Mouse (Mus musculus) MEL (cell line): Measurements from ENCODE around the gene Zfp652. TPM values are rescaled to one million over a fixed set of nuclear protein-coding genes. Genes with fewer than 3 reads are reported as not detected.
A peak's percentile ranks its signal among the peaks of the same experiment; 100 is the strongest.

Experiments
- DNase-seq: peaks from one replicate; pipeline ENCODE4 v3.0.0; 2011; ENCODE audit warnings: low read depth, low spot score
- H3K27ac ChIP-seq: 2 replicates; pipeline ENCODE4 v1.5.1; 2012; ENCODE audit warnings: low read depth, mild to moderate bottlenecking, control low read depth, low read length, moderate library complexity; ENCODE audit not compliant: control insufficient read depth
- H3K27me3 ChIP-seq, 2 experiments: fragments of 150-350 bp in 1 of 2; sonication (generic) in 1 of 2; 2 replicates each; pipeline ENCODE4 v1.6.1; 2012; ENCODE audit warnings: low read length in 2 of 2, mild to moderate bottlenecking in 2 of 2, improper control_type of control experiment in 1 of 2, moderate library complexity in 1 of 2; ENCODE audit not compliant: insufficient read depth in 2 of 2, control insufficient read depth in 1 of 2
- H3K36me3 ChIP-seq, 2 experiments: 2 replicates each; pipeline ENCODE4 v1.6.1; 2012 to 2014; ENCODE audit warnings: low read length in 2 of 2, improper control_type of control experiment in 1 of 2, inconsistent platforms in 1 of 2, mild to moderate bottlenecking in 1 of 2; ENCODE audit not compliant: insufficient read depth in 2 of 2, control insufficient read depth in 1 of 2
- H3K4me1 ChIP-seq, 2 experiments: fragments of 150-350 bp in 1 of 2; sonication (generic) in 1 of 2; 2 replicates each; pipeline ENCODE4 v1.6.1; 2012; ENCODE audit warnings: low read length in 2 of 2, improper control_type of control experiment in 1 of 2, mild to moderate bottlenecking in 1 of 2; ENCODE audit not compliant: insufficient read depth in 2 of 2, control insufficient read depth in 1 of 2
- H3K4me3 ChIP-seq, 2 experiments: fragments of 150-350 bp in 1 of 2; sonication (generic) in 1 of 2; 2 replicates each; pipeline ENCODE4 v1.5.1; 2012; ENCODE audit warnings: low read depth in 2 of 2, low read length in 2 of 2, mild to moderate bottlenecking in 2 of 2, moderate library complexity in 2 of 2, control low read depth in 1 of 2, improper control_type of control experiment in 1 of 2; ENCODE audit not compliant: control insufficient read depth in 1 of 2, insufficient read depth in 1 of 2
- H3K79me2 ChIP-seq: 2 replicates; pipeline ENCODE4 v1.6.1; 2012; ENCODE audit warnings: mild to moderate bottlenecking, low read length, moderate library complexity; ENCODE audit not compliant: control insufficient read depth, poor library complexity, insufficient read depth
- H3K9ac ChIP-seq: 2 replicates; pipeline ENCODE4 v1.6.1; 2012; ENCODE audit warnings: low read depth, mild to moderate bottlenecking, control low read depth, low read length, moderate library complexity; ENCODE audit not compliant: control insufficient read depth, poor library complexity, severe bottlenecking
- H3K9me3 ChIP-seq: fragments of 150-350 bp; sonication (generic); replicated peaks from 2 replicates; pipeline ENCODE4 v1.6.1; 2012; ENCODE audit warnings: mild to moderate bottlenecking, low read length, improper control_type of control experiment, moderate library complexity; ENCODE audit not compliant: insufficient read depth
- BHLHE40 ChIP-seq: IDR thresholded peaks from 2 replicates; pipeline ENCODE4 v1.6.1; 2012; ENCODE audit warnings: low read depth, mild to moderate bottlenecking, inconsistent platforms, low read length, improper control_type of control experiment, borderline replicate concordance
- CHD1 ChIP-seq: IDR thresholded peaks from 2 replicates; pipeline ENCODE4 v1.6.1; 2012; ENCODE audit warnings: low read depth, mild to moderate bottlenecking, inconsistent platforms, low read length, improper control_type of control experiment
- CHD2 ChIP-seq: IDR thresholded peaks from 2 replicates; pipeline ENCODE4 v1.6.1; 2011; ENCODE audit warnings: low read length, improper control_type of control experiment
- CTCF ChIP-seq, 3 experiments: IDR thresholded peaks in 2 of 3; conservative IDR thresholded peaks in 1 of 3; 2 replicates each; pipeline ENCODE4 v1.5.1; 2011 to 2012; ENCODE audit warnings: low read length in 3 of 3, low read depth in 2 of 3, mild to moderate bottlenecking in 2 of 3, improper control_type of control experiment in 1 of 3, inconsistent platforms in 1 of 3, mixed read lengths in 1 of 3, moderate library complexity in 1 of 3; ENCODE audit not compliant: control insufficient read depth in 1 of 3, insufficient read depth in 1 of 3, poor library complexity in 1 of 3, severe bottlenecking in 1 of 3
- E2F4 ChIP-seq: IDR thresholded peaks from 2 replicates; pipeline ENCODE4 v1.6.1; 2011; ENCODE audit warnings: low read depth, low read length, improper control_type of control experiment, borderline replicate concordance
- ELF1 ChIP-seq: IDR thresholded peaks from 2 replicates; pipeline ENCODE4 v1.6.1; 2014; ENCODE audit warnings: low read depth, mild to moderate bottlenecking, inconsistent platforms, low read length, improper control_type of control experiment, moderate library complexity
- EP300 ChIP-seq, 2 experiments: IDR thresholded peaks; 2 replicates each; pipeline ENCODE4 v1.6.1; 2011; ENCODE audit warnings: improper control_type of control experiment in 2 of 2, low read length in 2 of 2, low read depth in 1 of 2, mild to moderate bottlenecking in 1 of 2
- ETS1 ChIP-seq: IDR thresholded peaks from 2 replicates; pipeline ENCODE4 v1.6.1; 2012; ENCODE audit warnings: low read depth, mild to moderate bottlenecking, inconsistent platforms, low read length, improper control_type of control experiment, moderate library complexity
- GABPA ChIP-seq: IDR thresholded peaks from 2 replicates; pipeline ENCODE4 v1.6.1; 2012; ENCODE audit warnings: low read depth, mild to moderate bottlenecking, inconsistent platforms, low read length, improper control_type of control experiment, moderate library complexity
- GATA1 ChIP-seq: IDR thresholded peaks from 2 replicates; pipeline ENCODE4 v1.6.1; 2011; ENCODE audit warnings: low read depth, low read length, improper control_type of control experiment
- JUND ChIP-seq: IDR thresholded peaks from 2 replicates; pipeline ENCODE4 v1.6.1; 2011; ENCODE audit warnings: low read depth, mild to moderate bottlenecking, improper control_type of control experiment, low read length
- KAT2A ChIP-seq: conservative IDR thresholded peaks from 2 replicates; pipeline ENCODE4 v1.6.1; 2012; ENCODE audit warnings: low read depth, low read length, improper control_type of control experiment, inconsistent platforms
- MAFK ChIP-seq: IDR thresholded peaks from 2 replicates; pipeline ENCODE4 v1.6.1; 2011; ENCODE audit warnings: low read depth, mild to moderate bottlenecking, low read length, improper control_type of control experiment, borderline replicate concordance
- MAX ChIP-seq: IDR thresholded peaks from 2 replicates; pipeline ENCODE4 v1.6.1; 2011; ENCODE audit warnings: low read length, improper control_type of control experiment
- MAZ ChIP-seq: IDR thresholded peaks from 2 replicates; pipeline ENCODE4 v1.6.1; 2012; ENCODE audit warnings: low read depth, mild to moderate bottlenecking, inconsistent platforms, low read length, improper control_type of control experiment
- MEF2A ChIP-seq: IDR thresholded peaks from 2 replicates; pipeline ENCODE4 v1.6.1; 2014; ENCODE audit warnings: low read depth, mild to moderate bottlenecking, inconsistent platforms, low read length, improper control_type of control experiment; ENCODE audit not compliant: poor library complexity, insufficient replicate concordance, severe bottlenecking; ENCODE audit errors: extremely low read depth
- MXI1 ChIP-seq: IDR thresholded peaks from 2 replicates; pipeline ENCODE4 v1.6.1; 2011; ENCODE audit warnings: mild to moderate bottlenecking, low read depth, low read length, improper control_type of control experiment
- MYB ChIP-seq: IDR thresholded peaks from 2 replicates; pipeline ENCODE4 v1.6.1; 2011; ENCODE audit warnings: mild to moderate bottlenecking, low read depth, low read length, improper control_type of control experiment
- MYC ChIP-seq: IDR thresholded peaks from 2 replicates; pipeline ENCODE4 v1.6.1; 2011; ENCODE audit warnings: low read depth, mild to moderate bottlenecking, low read length, improper control_type of control experiment, moderate library complexity
- NELFE ChIP-seq: IDR thresholded peaks from 2 replicates; pipeline ENCODE4 v1.6.1; 2011; ENCODE audit warnings: low read depth, low read length, improper control_type of control experiment
- NRF1 ChIP-seq: IDR thresholded peaks from 2 replicates; pipeline ENCODE4 v1.6.1; 2014; ENCODE audit warnings: low read depth, mild to moderate bottlenecking, inconsistent platforms, low read length, improper control_type of control experiment, moderate library complexity; ENCODE audit not compliant: poor library complexity, insufficient read depth, severe bottlenecking
- POLR2A ChIP-seq, 2 experiments: IDR thresholded peaks; 2 replicates each; pipeline ENCODE4 v1.6.1; 2011 to 2012; ENCODE audit warnings: low read length in 2 of 2, mild to moderate bottlenecking in 2 of 2, control low read depth in 1 of 2, improper control_type of control experiment in 1 of 2, low read depth in 1 of 2, moderate library complexity in 1 of 2; ENCODE audit not compliant: control insufficient read depth in 1 of 2, insufficient read depth in 1 of 2, poor library complexity in 1 of 2
- POLR2AphosphoS2 ChIP-seq: IDR thresholded peaks from 2 replicates; pipeline ENCODE4 v1.6.1; 2011; ENCODE audit warnings: low read length, improper control_type of control experiment
- POLR2AphosphoS5 ChIP-seq: IDR thresholded peaks from 2 replicates; pipeline ENCODE4 v1.6.1; 2012; ENCODE audit warnings: low read depth, borderline replicate concordance, mild to moderate bottlenecking, inconsistent platforms, low read length, moderate library complexity, mixed read lengths
- RAD21 ChIP-seq: IDR thresholded peaks from 2 replicates; pipeline ENCODE4 v1.6.1; 2011; ENCODE audit warnings: mild to moderate bottlenecking, low read depth, low read length, improper control_type of control experiment
- RCOR1 ChIP-seq: IDR thresholded peaks from 2 replicates; pipeline ENCODE4 v1.6.1; 2012; ENCODE audit warnings: low read depth, mild to moderate bottlenecking, inconsistent platforms, low read length, improper control_type of control experiment
- SIN3A ChIP-seq: IDR thresholded peaks from 2 replicates; pipeline ENCODE4 v1.6.1; 2012; ENCODE audit warnings: low read length, improper control_type of control experiment, inconsistent platforms
- SMC3 ChIP-seq: IDR thresholded peaks from 2 replicates; pipeline ENCODE4 v1.6.1; 2011; ENCODE audit warnings: low read depth, low read length, improper control_type of control experiment
- TAL1 ChIP-seq: IDR thresholded peaks from 2 replicates; pipeline ENCODE4 v1.6.1; 2012; ENCODE audit warnings: mild to moderate bottlenecking, inconsistent platforms, low read length, moderate library complexity, mixed read lengths
- UBTF ChIP-seq: IDR thresholded peaks from 2 replicates; pipeline ENCODE4 v1.6.1; 2012; ENCODE audit warnings: low read depth, mild to moderate bottlenecking, inconsistent platforms, low read length, improper control_type of control experiment, moderate library complexity, borderline replicate concordance; ENCODE audit not compliant: insufficient read depth
- USF1 ChIP-seq: IDR thresholded peaks from 2 replicates; pipeline ENCODE4 v1.6.1; 2014; ENCODE audit warnings: low read depth, mild to moderate bottlenecking, inconsistent platforms, low read length, improper control_type of control experiment, moderate library complexity
- USF2 ChIP-seq, 2 experiments: IDR thresholded peaks; 2 replicates each; pipeline ENCODE4 v1.6.1; 2011 to 2012; ENCODE audit warnings: improper control_type of control experiment in 2 of 2, low read length in 2 of 2, borderline replicate concordance in 1 of 2, inconsistent platforms in 1 of 2, low read depth in 1 of 2, mild to moderate bottlenecking in 1 of 2; ENCODE audit not compliant: insufficient read depth in 1 of 2
- ZC3H11A ChIP-seq: IDR thresholded peaks from 2 replicates; pipeline ENCODE4 v1.6.1; 2012; ENCODE audit warnings: low read depth, mild to moderate bottlenecking, inconsistent platforms, low read length, improper control_type of control experiment
- ZKSCAN1 ChIP-seq: IDR thresholded peaks from 2 replicates; pipeline ENCODE4 v1.6.1; 2012; ENCODE audit warnings: low read depth, mild to moderate bottlenecking, inconsistent platforms, low read length, improper control_type of control experiment, moderate library complexity
- ZMIZ1 ChIP-seq: IDR thresholded peaks from 2 replicates; pipeline ENCODE4 v1.6.1; 2012; ENCODE audit warnings: low read depth, mild to moderate bottlenecking, inconsistent platforms, low read length, improper control_type of control experiment, moderate library complexity
- polyA plus RNA-seq, 2 experiments: library from polyadenylated mRNA; stranded (reverse) in 1 of 2; unstranded in 1 of 2; fragments of >175 nt in 1 of 2; fragments of >200 nt in 1 of 2; gene quantifications; 2 replicates each; pipeline versions ENCODE4 v1.2.1 to v1.2.4; 2012; ENCODE audit warnings: low replicate concordance in 2 of 2, low read depth in 1 of 2; ENCODE audit not compliant: insufficient read length in 2 of 2, insufficient read depth in 1 of 2, missing spikeins in 1 of 2
- total RNA-seq: library from RNA; depleted of rRNA; stranded (reverse); fragments of 300-350 nt; gene quantifications from 2 replicates; pipeline ENCODE4 v1.2.3, GENCODE M21; 2012; rRNA removed

Zfp652 gene
- 31.8 and 34.1 TPM in 2 replicates for total RNA-seq
- polyA plus RNA-seq, result 10 to 100 TPM; 19.3 to 38.5 TPM

DNA sequence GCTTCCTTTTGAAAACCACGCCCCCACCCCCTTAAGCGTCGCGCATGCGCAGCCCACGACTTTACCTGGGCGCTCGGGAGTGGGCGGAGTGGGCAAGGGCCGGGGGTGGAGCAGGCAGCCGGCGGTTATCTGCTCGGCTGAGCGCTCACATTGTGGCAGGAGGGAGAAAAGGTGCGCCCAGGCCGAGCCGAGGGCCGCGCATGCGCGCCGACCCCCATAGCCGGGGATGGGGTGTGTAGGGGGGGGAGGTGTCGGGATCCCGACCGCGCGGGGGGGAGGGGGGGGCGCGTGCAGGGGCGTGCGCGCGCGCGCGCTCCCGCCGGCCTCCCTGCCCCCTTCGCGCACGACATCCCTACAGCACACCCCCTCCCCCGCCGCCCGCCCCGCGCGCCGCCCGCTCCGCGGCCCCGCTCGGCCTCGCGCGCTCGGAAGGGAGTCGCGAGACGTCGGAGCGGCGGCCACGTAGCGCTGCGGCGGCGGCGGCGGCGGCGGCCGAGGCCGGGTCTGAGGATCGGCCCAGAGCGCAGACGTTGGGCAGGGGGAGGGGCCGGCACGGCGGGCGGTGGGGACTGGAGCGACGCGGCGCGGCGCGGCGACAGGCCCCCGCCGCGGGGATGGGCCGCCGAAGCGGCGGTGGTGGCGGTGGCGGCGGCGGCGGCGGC lies at the start of gene Zfp652:
Zfp652 (plus strand) TSS at position 111 of the 662 bp plus-strand sequence.
- peaks cover 3 to 49% of the 10 kb centered on the region in 2 experiments; a peak in 3 of 4 replicates for H3K36me3 ChIP-seq
- peak within 1 kb of the TSS; percentile 86 to 91 for H3K4me3 ChIP-seq
- H3K79me2 ChIP-seq, result peaks cover 48% of the 10 kb centered on the region
- H3K27me3 ChIP-seq, result no peaks in the 10 kb centered on the region
- DNase-seq, result peak; percentile 99
- no peaks in the 10 kb centered on the region for H3K9me3 ChIP-seq
- H3K9ac ChIP-seq, result peak within 1 kb of the TSS; percentile 93
- H3K4me1 ChIP-seq, result peaks cover 16 to 38% of the 10 kb centered on the region in 2 experiments
- peak within 1 kb of the TSS; percentile 92 for H3K27ac ChIP-seq
- TF ChIP-seq ELF1 (peak; percentile 61; the same call in 1 of the 2 replicates), TAL1 (peak; percentile 22; the same call in 1 of the 2 replicates), MXI1 (no peak; the same call in 1 of the 2 replicates), MYB (peak; percentile 11; the same call in 1 of the 2 replicates), EP300 (IDR thresholded peaks at IDR 0.05; ENCODE audit: low read depth in 1 of 2, low read length in 2 of 2) (peak in 1 of 2 experiments; percentile 73; a peak in 2 of 4 replicates), USF1 (no peak), CTCF (IDR thresholded peaks at IDR 0.05 in 2 of 3, conservative IDR thresholded peaks at IDR 0.05 in 1 of 3; ENCODE audit: control insufficient read depth in 1 of 3, insufficient read depth in 1 of 3, low read depth in 2 of 3, low read length in 3 of 3, poor library complexity in 1 of 3, severe bottlenecking in 1 of 3) (no peak), ZC3H11A (no peak), ZMIZ1 (peak; percentile 3; the same call in 1 of the 2 replicates), SMC3 (no peak; the same call in 1 of the 2 replicates), USF2 (IDR thresholded peaks at IDR 0.05; ENCODE audit: borderline replicate concordance in 1 of 2, insufficient read depth in 1 of 2, low read depth in 1 of 2, low read length in 2 of 2) (no peak), POLR2AphosphoS2 (no peak; the same call in 1 of the 2 replicates), POLR2A (IDR thresholded peaks at IDR 0.05; ENCODE audit: control insufficient read depth in 1 of 2, insufficient read depth in 1 of 2, low read depth in 1 of 2, low read length in 2 of 2, poor library complexity in 1 of 2) (peak in 1 of 2 experiments; percentile 66; a peak in 2 of 4 replicates), CHD1 (no peak), ETS1 (peak; percentile 73), JUND (no peak), SIN3A (no peak; the same call in none of the 2 replicates), MAZ (peak; percentile 95), BHLHE40 (no peak; the same call in 1 of the 2 replicates), E2F4 (no peak), MYC (no peak), NRF1 (peak; percentile 92), GATA1 (peak; percentile 23; the same call in 1 of the 2 replicates), MEF2A (no peak), RAD21 (no peak), GABPA (no peak), NELFE (peak; percentile 23), POLR2AphosphoS5 (no peak), ZKSCAN1 (no peak), MAX (no peak; the same call in none of the 2 replicates), KAT2A (peak; percentile 35), UBTF (no peak), RCOR1 (peak; percentile 44; the same call in 1 of the 2 replicates), CHD2 (no peak), MAFK (0 out of 2 replicates have a peak, but pooled peaks have one; percentile 26)
